Mouse (Mus musculus) hindbrain, embryonic 15.5 days (tissue): ENCODE measurements around the gene Aqp12. TPM values are rescaled to one million over a fixed set of nuclear protein-coding genes. Genes with fewer than 3 reads are reported as not detected.

Experiments
- ATAC-seq: fragments of 200-750 bp; cut with Nextera tagmentation; 2 replicates; pipeline ENCODE4 v1.8.0; 2017; ENCODE audit warnings: low read depth, moderate number of reproducible peaks, moderate TSS enrichment; ENCODE audit not compliant: low FRiP score
- H3K27ac ChIP-seq: fragments of 300-500 bp; sonication (generic); replicated peaks from 2 replicates; pipeline ENCODE4 v1.5.1; 2015; ENCODE audit warnings: mild to moderate bottlenecking, inconsistent platforms
- H3K27me3 ChIP-seq: fragments of 300-500 bp; sonication (generic); 2 replicates; pipeline ENCODE4 v1.6.1; 2015; ENCODE audit warnings: control low read depth, inconsistent platforms
- H3K36me3 ChIP-seq: fragments of 300-500 bp; sonication (generic); 2 replicates; pipeline ENCODE4 v1.6.1; 2015; ENCODE audit warnings: control low read depth, inconsistent platforms
- H3K4me1 ChIP-seq: fragments of 300-500 bp; sonication (generic); replicated peaks from 2 replicates; pipeline ENCODE4 v1.6.1; 2015; ENCODE audit warnings: control low read depth, inconsistent platforms
- H3K4me2 ChIP-seq: fragments of 300-500 bp; sonication (generic); 2 replicates; pipeline ENCODE4 v1.6.1; 2015; ENCODE audit warnings: moderate library complexity, mild to moderate bottlenecking, inconsistent platforms
- H3K4me3 ChIP-seq: fragments of 300-500 bp; sonication (generic); 2 replicates; pipeline ENCODE4 v1.5.1; 2015; ENCODE audit warnings: mild to moderate bottlenecking, inconsistent platforms
- H3K9ac ChIP-seq: fragments of 300-500 bp; sonication (generic); 2 replicates; pipeline ENCODE4 v1.6.1; 2015; ENCODE audit warnings: inconsistent platforms
- H3K9me3 ChIP-seq: fragments of 300-500 bp; sonication (generic); 2 replicates; pipeline ENCODE4 v1.6.1; 2016; ENCODE audit warnings: control low read depth, inconsistent platforms
- WGBS: fragments of 180-500 bp; shearing (Covaris S2); methylation state at CpG from one replicate; pipeline ENCODE4 v1.1.7; 2015; 5-methylcytosine and 5-hydroxymethylcytosine counted together
- polyA plus RNA-seq: library from polyadenylated mRNA; unstranded; fragments of >200 nt; fragmentation: Nextera tagmentation; extraction: Ambion mirVana; gene quantifications from 2 replicates; pipeline ENCODE4 v1.2.1, GENCODE M21; 2015

Gene Aqp12
- polyA plus RNA-seq, 1 experiment from 2014 or later = not detected

GRCm38 (mm10) chr1:93026600-93026999 is 20.5 kb downstream of the Aqp12 start:
- 90% methylated on average over 8 of the region's 8 CpGs for WGBS
- H3K27me3 ChIP-seq = no peaks in the 10 kb centered on the region
- H3K4me1 ChIP-seq = no peaks in the 10 kb centered on the region
- H3K9me3 ChIP-seq = no peaks in the 10 kb centered on the region
- H3K36me3 ChIP-seq = peaks cover 93% of the 10 kb centered on the region
- no peak overlapping the region for H3K9ac ChIP-seq
- no peak for ATAC-seq
- no peak overlapping the region for H3K27ac ChIP-seq
- H3K4me3 ChIP-seq = no peak overlapping the region
- no peak overlapping the region for H3K4me2 ChIP-seq

GRCm38 (mm10) chr1:93029387-93029786 is 23.3 kb downstream of the Aqp12 start:
- H3K4me2 ChIP-seq = no peak overlapping the region
- H3K4me1 ChIP-seq = no peaks in the 10 kb centered on the region
- H3K9me3 ChIP-seq = no peaks in the 10 kb centered on the region
- WGBS = 95% methylated on average over 10 of the region's 10 CpGs
- peaks cover 90% of the 10 kb centered on the region for H3K36me3 ChIP-seq
- no peaks in the 10 kb centered on the region for H3K27me3 ChIP-seq
- ATAC-seq = no peak
- no peak overlapping the region for H3K4me3 ChIP-seq
- H3K27ac ChIP-seq = no peak overlapping the region
- no peak overlapping the region for H3K9ac ChIP-seq

GRCm38 (mm10) chr1:93030060-93030459 is 23.9 kb downstream of the Aqp12 start:
- Histone ChIP-seq H3K36me3 (peaks cover 88% of the 10 kb centered on the region), H3K4me3 (no peak overlapping the region), H3K9ac (no peak overlapping the region), H3K9me3 (no peaks in the 10 kb centered on the region), H3K27me3 (no peaks in the 10 kb centered on the region), H3K4me1 (no peaks in the 10 kb centered on the region), H3K4me2 (no peak overlapping the region), H3K27ac (no peak overlapping the region)
- no peak for ATAC-seq
- WGBS = 92% methylated on average over 2 of the region's 2 CpGs

GRCm38 (mm10) chr1:93031199-93031598 is 25.1 kb downstream of the Aqp12 start:
- no peak overlapping the region for H3K9ac ChIP-seq
- H3K4me3 ChIP-seq = no peak overlapping the region
- no peak overlapping the region for H3K4me2 ChIP-seq
- no peak for ATAC-seq
- H3K9me3 ChIP-seq = no peaks in the 10 kb centered on the region
- no peaks in the 10 kb centered on the region for H3K27me3 ChIP-seq
- H3K27ac ChIP-seq = no peak overlapping the region
- no peaks in the 10 kb centered on the region for H3K4me1 ChIP-seq
- H3K36me3 ChIP-seq = peaks cover 89% of the 10 kb centered on the region
- 91% methylated on average over 3 of the region's 3 CpGs for WGBS

- Histone ChIP-seq H3K36me3 (peaks cover 93% of the 10 kb centered on the region), H3K27me3 (no peaks in the 10 kb centered on the region), H3K4me2 (no peak overlapping the region), H3K4me3 (no peak overlapping the region), H3K9ac (no peak overlapping the region), H3K4me1 (no peaks in the 10 kb centered on the region), H3K9me3 (no peaks in the 10 kb centered on the region), H3K27ac (no peak overlapping the region)
- WGBS = 62% methylated on average over 8 of the region's 8 CpGs
- ATAC-seq = no peak
Measured at GRCm38 (mm10) chr1:93033989-93034388, 27.9 kb downstream of the Aqp12 start.

GRCm38 (mm10) chr1:93035981-93036380 is 29.8 kb downstream of the Aqp12 start:
- no peak overlapping the region for H3K4me2 ChIP-seq
- no peaks in the 10 kb centered on the region for H3K4me1 ChIP-seq
- H3K27me3 ChIP-seq = no peaks in the 10 kb centered on the region
- H3K4me3 ChIP-seq = no peak overlapping the region
- no peaks in the 10 kb centered on the region for H3K9me3 ChIP-seq
- H3K27ac ChIP-seq = no peak overlapping the region
- peaks cover 93% of the 10 kb centered on the region for H3K36me3 ChIP-seq
- 78% methylated on average over 4 of the region's 4 CpGs for WGBS
- H3K9ac ChIP-seq = no peak overlapping the region
- 0 out of 2 replicates have a peak, but pooled peaks have one; percentile 4 for ATAC-seq

- no peak for ATAC-seq
- H3K36me3 ChIP-seq = peaks cover 91% of the 10 kb centered on the region
- 94% methylated on average over 10 of the region's 10 CpGs for WGBS
- no peaks in the 10 kb centered on the region for H3K27me3 ChIP-seq
- H3K27ac ChIP-seq = no peak overlapping the region
- H3K9me3 ChIP-seq = no peaks in the 10 kb centered on the region
- no peak overlapping the region for H3K4me3 ChIP-seq
- no peak overlapping the region for H3K9ac ChIP-seq
- no peak overlapping the region for H3K4me2 ChIP-seq
- H3K4me1 ChIP-seq = no peaks in the 10 kb centered on the region
Measured at GRCm38 (mm10) chr1:93046153-93046789, 40.1 kb downstream of the Aqp12 start.

GRCm38 (mm10) chr1:93050071-93050470 is 43.9 kb downstream of the Aqp12 start:
- Histone ChIP-seq H3K27me3 (no peaks in the 10 kb centered on the region), H3K4me1 (no peaks in the 10 kb centered on the region), H3K4me3 (no peak overlapping the region), H3K4me2 (no peak overlapping the region), H3K9me3 (no peaks in the 10 kb centered on the region), H3K27ac (no peak overlapping the region), H3K9ac (no peak overlapping the region), H3K36me3 (peaks cover 90% of the 10 kb centered on the region)
- ATAC-seq = no peak
- 83% methylated on average over 3 of the region's 3 CpGs for WGBS

GRCm38 (mm10) chr1:93051124-93051833 is 45.1 kb downstream of the Aqp12 start:
- WGBS = 56% methylated on average over 21 of the region's 23 CpGs
- no peak for ATAC-seq
- H3K4me1 ChIP-seq = no peaks in the 10 kb centered on the region
- no peak overlapping the region for H3K4me2 ChIP-seq
- no peak overlapping the region for H3K4me3 ChIP-seq
- no peak overlapping the region for H3K27ac ChIP-seq
- H3K9me3 ChIP-seq = no peaks in the 10 kb centered on the region
- no peak overlapping the region for H3K9ac ChIP-seq
- no peaks in the 10 kb centered on the region for H3K27me3 ChIP-seq
- peaks cover 92% of the 10 kb centered on the region for H3K36me3 ChIP-seq

Other genes with a start within 250 kb of the Aqp12 start
- gene Gpc1, start 174.7 kb upstream of the Aqp12 start, polyA plus RNA-seq = 64.5 and 71.2 TPM in 2 replicates
- 0.56 and 0.61 TPM in 2 replicates for gene Ankmy1, start 103.4 kb upstream of the Aqp12 start, polyA plus RNA-seq
- 16.6 and 17.3 TPM in 2 replicates for gene Dusp28, start 99.4 kb upstream of the Aqp12 start, polyA plus RNA-seq
- gene Rnpepl1, start 95.6 kb upstream of the Aqp12 start, polyA plus RNA-seq = 30.4 and 36.2 TPM in 2 replicates
- gene Capn10, start 72.0 kb upstream of the Aqp12 start, polyA plus RNA-seq = 59.2 and 62.3 TPM in 2 replicates
- gene Gpr35, start 55.5 kb upstream of the Aqp12 start, polyA plus RNA-seq = 0.54 and 0.79 TPM in 2 replicates
- gene Kif1a, start 95.6 kb downstream of the Aqp12 start, polyA plus RNA-seq = 456 and 490 TPM in 2 replicates
- gene Agxt, start 128.9 kb downstream of the Aqp12 start, polyA plus RNA-seq = not detected in 2 replicates
- 0.23 and 0.28 TPM in 2 replicates for gene 2310007B03Rik, start 154.6 kb downstream of the Aqp12 start, polyA plus RNA-seq
- gene Crocc2, start 162.4 kb downstream of the Aqp12 start, polyA plus RNA-seq = 0.35 and 0.45 TPM in 2 replicates
- gene Sned1, start 229.5 kb downstream of the Aqp12 start, polyA plus RNA-seq = 11.2 and 18.6 TPM in 2 replicates